Mouse (Mus musculus): Measurements from ENCODE around the gene Casp7.

DNA sequence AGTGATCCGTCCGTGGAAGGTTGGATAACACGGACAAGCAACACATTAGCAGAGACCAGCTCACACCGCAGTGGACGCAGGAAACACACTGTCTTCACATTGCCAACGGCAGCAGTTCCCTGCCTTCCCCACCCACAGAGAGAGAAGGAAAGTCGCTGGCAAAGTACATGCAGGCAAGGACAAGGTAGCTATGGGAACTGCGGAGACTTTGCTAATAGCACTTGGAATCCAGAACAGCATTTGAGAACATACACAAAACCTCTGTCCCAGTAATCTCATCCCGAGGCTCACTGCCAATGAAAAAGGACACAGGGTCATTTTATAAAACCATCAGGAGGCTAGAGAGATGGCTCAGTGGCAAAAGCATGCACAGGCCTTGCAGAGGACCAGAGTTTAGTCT, 30.3 kb upstream of the Casp7 start:
- no peak for TF ChIP-seq CTCF (IDR thresholded peaks at IDR 0.05; ENCODE audit: borderline replicate concordance, insufficient read depth, low read depth, low read length)
- TF ChIP-seq POLR2A (IDR thresholded peaks at IDR 0.05; ENCODE audit: borderline replicate concordance, insufficient read depth, low read length) = no peak

All from cerebellum, adult 2 months (tissue).